Mouse (Mus musculus) limb, embryonic 12.5 days (tissue): Measurements from ENCODE around the gene Ttc28. TPM values are rescaled to one million over a fixed set of nuclear protein-coding genes. Genes with fewer than 3 reads are reported as not detected.
A peak's percentile ranks its signal among the peaks of the same experiment; 100 is the strongest.

Experiments used
- ATAC-seq: fragments of 200-750 bp; cut with Nextera tagmentation; 2 replicates; pipeline ENCODE4 v1.8.0; 2017; ENCODE audit warnings: low read depth, moderate TSS enrichment; ENCODE audit not compliant: insufficient number of reproducible peaks, insufficient read depth, low FRiP score, low TSS enrichment
- H3K27ac ChIP-seq: fragments of 300-500 bp; sonication (generic); 2 replicates; pipeline ENCODE4 v1.5.1; 2016; ENCODE audit warnings: mild to moderate bottlenecking, moderate library complexity
- H3K27me3 ChIP-seq: fragments of 300-500 bp; sonication (generic); 2 replicates; pipeline ENCODE4 v1.6.1; 2016; ENCODE audit warnings: mild to moderate bottlenecking, moderate library complexity
- H3K36me3 ChIP-seq: fragments of 300-500 bp; sonication (generic); 2 replicates; pipeline ENCODE4 v1.6.1; 2016; ENCODE audit warnings: mild to moderate bottlenecking, moderate library complexity
- H3K4me1 ChIP-seq: fragments of 300-500 bp; sonication (generic); replicated peaks from 2 replicates; pipeline ENCODE4 v1.6.1; 2016
- H3K4me2 ChIP-seq: fragments of 300-500 bp; sonication (generic); 2 replicates; pipeline ENCODE4 v1.6.1; 2016; ENCODE audit warnings: mild to moderate bottlenecking, moderate library complexity
- H3K4me3 ChIP-seq: fragments of 300-500 bp; sonication (generic); replicated peaks from 2 replicates; pipeline ENCODE4 v1.5.1; 2016; ENCODE audit warnings: mild to moderate bottlenecking
- H3K9ac ChIP-seq: fragments of 300-500 bp; sonication (generic); replicated peaks from 2 replicates; pipeline ENCODE4 v1.6.1; 2016; ENCODE audit warnings: mild to moderate bottlenecking, moderate library complexity
- H3K9me3 ChIP-seq: fragments of 300-500 bp; sonication (generic); 2 replicates; pipeline ENCODE4 v1.6.1; 2016; ENCODE audit warnings: mild to moderate bottlenecking, moderate library complexity
- WGBS: fragments of 180-500 bp; shearing (Covaris S2); methylation state at CpG from one replicate; pipeline ENCODE4 v1.1.7; 2016; 5-methylcytosine and 5-hydroxymethylcytosine counted together
- polyA plus RNA-seq: library from polyadenylated mRNA; unstranded; fragments of >200 nt; fragmentation: Nextera tagmentation; extraction: Ambion mirVana; gene quantifications from 2 replicates; pipeline ENCODE4 v1.2.1, GENCODE M21; 2016

The Ttc28 gene
- polyA plus RNA-seq, 1 experiment from 2014 or later: 20.0 TPM

- WGBS: 28% methylated on average over 7 of the region's 7 CpGs
- no peak overlapping the region for H3K4me3 ChIP-seq
- no peak for ATAC-seq
- peak overlapping the region; percentile 47 for H3K9ac ChIP-seq
- H3K4me2 ChIP-seq: no peak overlapping the region
- no peaks in the 10 kb centered on the region for H3K9me3 ChIP-seq
- no peaks in the 10 kb centered on the region for H3K27me3 ChIP-seq
- peaks cover 50% of the 10 kb centered on the region for H3K36me3 ChIP-seq
- peak overlapping the region; percentile 47; the same call in 1 of the 2 replicates for H3K27ac ChIP-seq
- H3K4me1 ChIP-seq: peaks cover 37% of the 10 kb centered on the region
These were observed 219.1 kb downstream of the Ttc28 start for GRCm38 (mm10) chr5:111098516-111099274.

- H3K9me3 ChIP-seq: no peaks in the 10 kb centered on the region
- peaks cover 46% of the 10 kb centered on the region for H3K4me1 ChIP-seq
- no peak overlapping the region for H3K4me3 ChIP-seq
- H3K9ac ChIP-seq: no peak overlapping the region
- H3K36me3 ChIP-seq: peaks cover 48% of the 10 kb centered on the region
- H3K27ac ChIP-seq: no peak overlapping the region
- no peak overlapping the region for H3K4me2 ChIP-seq
- ATAC-seq: no peak
- H3K27me3 ChIP-seq: no peaks in the 10 kb centered on the region
- WGBS: 84% methylated on average over 7 of the region's 7 CpGs
These were observed 221.0 kb downstream of the Ttc28 start for GRCm38 (mm10) chr5:111100585-111100984.

- Histone ChIP-seq H3K27me3 (no peaks in the 10 kb centered on the region), H3K4me1 (peaks cover 52% of the 10 kb centered on the region), H3K4me2 (no peak overlapping the region), H3K9ac (no peak overlapping the region), H3K36me3 (peaks cover 41% of the 10 kb centered on the region), H3K4me3 (no peak overlapping the region), H3K27ac (no peak overlapping the region), H3K9me3 (no peaks in the 10 kb centered on the region)
- no peak for ATAC-seq
- WGBS: 53% methylated on average over 6 of the region's 6 CpGs
These were observed 221.9 kb downstream of the Ttc28 start for GRCm38 (mm10) chr5:111101383-111101932.

- Histone ChIP-seq H3K4me3 (no peak overlapping the region), H3K27ac (no peak overlapping the region), H3K36me3 (peaks cover 44% of the 10 kb centered on the region), H3K9me3 (no peaks in the 10 kb centered on the region), H3K9ac (no peak overlapping the region), H3K4me2 (no peak overlapping the region), H3K4me1 (peaks cover 24% of the 10 kb centered on the region), H3K27me3 (no peaks in the 10 kb centered on the region)
- WGBS: 92% methylated on average over 7 of the region's 7 CpGs
- no peak for ATAC-seq
These were observed 225.2 kb downstream of the Ttc28 start for GRCm38 (mm10) chr5:111104801-111105200.

GRCm38 (mm10) chr5:111111378-111111777, 231.8 kb downstream of the Ttc28 start:
- no peak for ATAC-seq
- WGBS: 69% methylated on average over 6 of the region's 6 CpGs
- Histone ChIP-seq H3K4me3 (no peak overlapping the region), H3K4me2 (no peak overlapping the region), H3K27ac (peak overlapping the region; percentile 4; the same call in 1 of the 2 replicates), H3K27me3 (no peaks in the 10 kb centered on the region), H3K4me1 (peaks cover 47% of the 10 kb centered on the region), H3K36me3 (0 out of 2 replicates have a peak, but pooled peaks cover 5% of the 10 kb centered on the region), H3K9me3 (no peaks in the 10 kb centered on the region), H3K9ac (no peak overlapping the region)

GRCm38 (mm10) chr5:111113183-111113582, 233.6 kb downstream of the Ttc28 start:
- Histone ChIP-seq H3K4me2 (peak overlapping the region; percentile 22), H3K27me3 (no peaks in the 10 kb centered on the region), H3K9me3 (no peaks in the 10 kb centered on the region), H3K9ac (no peak overlapping the region), H3K27ac (peak overlapping the region; percentile 73), H3K4me1 (peaks cover 56% of the 10 kb centered on the region), H3K36me3 (no peaks in the 10 kb centered on the region), H3K4me3 (no peak overlapping the region)
- ATAC-seq: no peak
- 11% methylated on average over 7 of the region's 7 CpGs for WGBS

GRCm38 (mm10) chr5:111113694-111114375, 234.2 kb downstream of the Ttc28 start:
- Histone ChIP-seq H3K9ac (no peak overlapping the region), H3K4me1 (peaks cover 62% of the 10 kb centered on the region), H3K36me3 (no peaks in the 10 kb centered on the region), H3K4me2 (no peak overlapping the region), H3K27me3 (no peaks in the 10 kb centered on the region), H3K27ac (peak overlapping the region; percentile 50), H3K9me3 (no peaks in the 10 kb centered on the region), H3K4me3 (no peak overlapping the region)
- 48% methylated on average over 8 of the region's 8 CpGs for WGBS
- ATAC-seq: no peak

- WGBS: 59% methylated on average over 10 of the region's 10 CpGs
- Histone ChIP-seq H3K9me3 (no peaks in the 10 kb centered on the region), H3K36me3 (no peaks in the 10 kb centered on the region), H3K4me2 (no peak overlapping the region), H3K4me3 (no peak overlapping the region), H3K4me1 (peaks cover 70% of the 10 kb centered on the region), H3K9ac (no peak overlapping the region), H3K27me3 (no peaks in the 10 kb centered on the region), H3K27ac (no peak overlapping the region)
- ATAC-seq: no peak
These were observed 235.0 kb downstream of the Ttc28 start for GRCm38 (mm10) chr5:111114597-111114996.

- Histone ChIP-seq H3K27ac (no peak overlapping the region), H3K4me1 (peaks cover 81% of the 10 kb centered on the region), H3K9me3 (no peaks in the 10 kb centered on the region), H3K9ac (no peak overlapping the region), H3K4me2 (no peak overlapping the region), H3K36me3 (no peaks in the 10 kb centered on the region), H3K27me3 (no peaks in the 10 kb centered on the region), H3K4me3 (no peak overlapping the region)
- 58% methylated on average over 15 of the region's 15 CpGs for WGBS
- ATAC-seq: no peak
These were observed 236.1 kb downstream of the Ttc28 start for GRCm38 (mm10) chr5:111115519-111116350.

GRCm38 (mm10) chr5:111119805-111120204, 240.2 kb downstream of the Ttc28 start:
- H3K4me2 ChIP-seq: no peak overlapping the region
- ATAC-seq: no peak
- H3K4me3 ChIP-seq: no peak overlapping the region
- H3K27me3 ChIP-seq: no peaks in the 10 kb centered on the region
- no peaks in the 10 kb centered on the region for H3K36me3 ChIP-seq
- H3K9me3 ChIP-seq: no peaks in the 10 kb centered on the region
- 71% methylated on average over 3 of the region's 3 CpGs for WGBS
- no peak overlapping the region for H3K9ac ChIP-seq
- H3K4me1 ChIP-seq: peaks cover 69% of the 10 kb centered on the region
- H3K27ac ChIP-seq: peak overlapping the region; percentile 45; the same call in 1 of the 2 replicates

- no peak for ATAC-seq
- Histone ChIP-seq H3K27me3 (no peaks in the 10 kb centered on the region), H3K4me1 (peaks cover 64% of the 10 kb centered on the region), H3K4me2 (no peak overlapping the region; the same call in 1 of the 2 replicates), H3K9ac (no peak overlapping the region), H3K9me3 (no peaks in the 10 kb centered on the region), H3K27ac (peak overlapping the region; percentile 45; the same call in 1 of the 2 replicates), H3K36me3 (no peaks in the 10 kb centered on the region), H3K4me3 (no peak overlapping the region)
- 29% methylated on average over 7 of the region's 7 CpGs for WGBS
These were observed 240.7 kb downstream of the Ttc28 start for GRCm38 (mm10) chr5:111120298-111120697.
